ENCODE assay signal across 9 mouse cellular contexts in the genomic region with DNA sequence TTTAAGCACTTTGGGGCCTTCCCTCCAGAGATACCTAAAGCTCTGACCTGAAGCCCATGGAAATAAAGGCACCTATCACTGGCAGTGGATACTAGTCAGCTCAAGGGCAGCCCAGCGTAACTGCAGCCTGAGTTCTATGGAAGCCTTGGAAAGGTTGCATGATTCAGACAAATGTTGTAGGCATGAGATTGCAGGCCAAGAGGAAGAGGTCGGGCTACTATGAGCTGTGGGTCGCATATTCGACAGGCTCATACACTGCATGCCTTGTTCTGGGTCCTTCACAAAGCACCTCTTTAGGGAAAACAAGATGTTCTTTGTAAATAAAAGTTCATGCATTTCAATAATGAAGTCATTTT. TPM values are rescaled to one million over a fixed set of nuclear protein-coding genes. Genes with fewer than 3 reads are reported as not detected.
DNase-seq lines count a peak whose midpoint lies in the region; ATAC-seq lines count a peak whose summit lies in the region.
"Had no signal": no experiment of that assay in that cellular context is flagged by ENCODE, and none has a peak within 500 bp of the region (broad histone marks: within the 10 kb centered on the region; RNA-seq: fewer than 3 reads in every experiment).

No protein-coding gene starts in this region.

- 78% methylated on average over 4 of the region's 4 CpGs for WGBS in kidney, embryonic 14.5 days
- 57% methylated on average over 4 of the region's 4 CpGs for WGBS in embryonic facial prominence, embryonic 10.5 days
- WGBS in intestine, embryonic 15.5 days: 74% methylated on average over 4 of the region's 4 CpGs

- H3K27ac ChIP-seq in kidney, embryonic 14.5 days (ENCODE audit: low read depth, low read length): 0 out of 2 replicates have a peak overlapping the region, but pooled peaks have one; percentile 67
- H3K27ac ChIP-seq in embryonic facial prominence, embryonic 10.5 days (replicated peaks): no peak overlapping the region; the same call in 1 of the 2 replicates
- H3K27ac ChIP-seq in intestine, embryonic 15.5 days: peak overlapping the region; percentile 65; the same call in 1 of the 2 replicates

- H3K36me3 ChIP-seq in kidney, embryonic 14.5 days (ENCODE audit: control insufficient read depth, insufficient read depth, low read length): no peaks in the 10 kb centered on the region
- H3K36me3 ChIP-seq in embryonic facial prominence, embryonic 10.5 days (replicated peaks): no peaks in the 10 kb centered on the region
- H3K36me3 ChIP-seq in intestine, embryonic 15.5 days: no peaks in the 10 kb centered on the region
- H3K36me3 ChIP-seq: G1E had no signal

- no peak for DNase-seq in kidney, postnatal 10 days
- DNase-seq in adrenal gland, postnatal 10 days: peak; percentile 23
- DNase-seq in embryonic facial prominence, embryonic 10.5 days (ENCODE audit: low spot score): no peak
- DNase-seq in thymus, postnatal 25 days: no peak
- DNase-seq in gastrocnemius, postnatal 36 days: no peak
- no peak for DNase-seq in right cerebral cortex, postnatal 14 days

- no peak overlapping the region for H3K9ac ChIP-seq in kidney, embryonic 14.5 days (ENCODE audit: low read depth, low read length)
- no peak overlapping the region for H3K9ac ChIP-seq in intestine, embryonic 15.5 days

- H3K9me3 ChIP-seq in kidney, embryonic 14.5 days (ENCODE audit: control insufficient read depth, low read length): no peaks in the 10 kb centered on the region
- H3K9me3 ChIP-seq in embryonic facial prominence, embryonic 10.5 days: no peaks in the 10 kb centered on the region
- H3K9me3 ChIP-seq in intestine, embryonic 15.5 days: no peaks in the 10 kb centered on the region
- H3K9me3 ChIP-seq: G1E had no signal

- no peaks in the 10 kb centered on the region for H3K27me3 ChIP-seq in kidney, embryonic 14.5 days (ENCODE audit: control insufficient read depth, insufficient read depth, low read length)
- H3K27me3 ChIP-seq in embryonic facial prominence, embryonic 10.5 days (replicated peaks; ENCODE audit: low read depth, poor library complexity, severe bottlenecking): 0 out of 2 replicates have a peak, but pooled peaks cover 5% of the 10 kb centered on the region
- H3K27me3 ChIP-seq in intestine, embryonic 15.5 days (replicated peaks): no peaks in the 10 kb centered on the region

- peaks cover 11% of the 10 kb centered on the region for H3K4me1 ChIP-seq in kidney, embryonic 14.5 days (ENCODE audit: control insufficient read depth, insufficient read depth, low read length)
- H3K4me1 ChIP-seq in embryonic facial prominence, embryonic 10.5 days: peaks cover 32% of the 10 kb centered on the region
- H3K4me1 ChIP-seq in intestine, embryonic 15.5 days (replicated peaks): no peaks in the 10 kb centered on the region; the same call in 1 of the 2 replicates

- ATAC-seq in kidney, embryonic 14.5 days (ENCODE audit: low FRiP score, low TSS enrichment): no peak
- peak; percentile 26 for ATAC-seq in intestine, embryonic 15.5 days

- no peak overlapping the region; the same call in 1 of the 2 replicates for H3K4me3 ChIP-seq in kidney, embryonic 14.5 days (ENCODE audit: low read length)
- H3K4me3 ChIP-seq in embryonic facial prominence, embryonic 10.5 days: peak overlapping the region; percentile 61; the same call in 1 of the 2 replicates
- no peak overlapping the region for H3K4me3 ChIP-seq in intestine, embryonic 15.5 days (replicated peaks)

- intact Hi-C loops in gastrocnemius, postnatal 36 days (cut with DNase I): no loop called here

- peak overlapping the region; percentile 77; the same call in 1 of the 2 replicates for H3K4me2 ChIP-seq in kidney, embryonic 14.5 days (replicated peaks; ENCODE audit: low read depth, low read length)
- H3K4me2 ChIP-seq in intestine, embryonic 15.5 days (replicated peaks): no peak overlapping the region

RNA-seq across cellular contexts. Expression of a gene that starts 0.6 kb away (rescaled TPM):
- 40.9 and 71.5 TPM in 2 replicates for polyA plus RNA-seq in kidney, embryonic 14.5 days (2014; fragmentation: Nextera tagmentation; extraction: Ambion mirVana)
- total RNA-seq in adrenal gland, postnatal 10 days (2021): 100 to 1,000 TPM; 106 to 136 TPM
- polyA plus RNA-seq in embryonic facial prominence, embryonic 10.5 days (2016; fragmentation: Nextera tagmentation; extraction: Ambion mirVana): 19.9 and 25.3 TPM in 2 replicates
- polyA plus RNA-seq in intestine, embryonic 15.5 days (2015; fragmentation: Nextera tagmentation; extraction: Ambion mirVana): 53.6 and 53.8 TPM in 2 replicates
- total RNA-seq in gastrocnemius, postnatal 36 days (2021): 10 to 100 TPM; 19.0 to 21.4 TPM
- polyA plus RNA-seq: G1E had no signal
